Mouse (Mus musculus) olfactory bulb, adult 2 months (tissue): ENCODE results near the gene Ppm1h.

Experiments used
- CTCF ChIP-seq: fragments of 200-500 bp; IDR thresholded peaks from 2 replicates; pipeline ENCODE4 v1.5.1; 2012; ENCODE audit warnings: low read depth, mild to moderate bottlenecking, low read length, moderate library complexity; ENCODE audit not compliant: insufficient read depth
- POLR2A ChIP-seq: fragments of 200-500 bp; IDR thresholded peaks from 2 replicates; pipeline ENCODE4 v1.6.1; 2012; ENCODE audit warnings: mild to moderate bottlenecking, low read depth, low read length, moderate library complexity; ENCODE audit not compliant: insufficient read depth

DNA sequence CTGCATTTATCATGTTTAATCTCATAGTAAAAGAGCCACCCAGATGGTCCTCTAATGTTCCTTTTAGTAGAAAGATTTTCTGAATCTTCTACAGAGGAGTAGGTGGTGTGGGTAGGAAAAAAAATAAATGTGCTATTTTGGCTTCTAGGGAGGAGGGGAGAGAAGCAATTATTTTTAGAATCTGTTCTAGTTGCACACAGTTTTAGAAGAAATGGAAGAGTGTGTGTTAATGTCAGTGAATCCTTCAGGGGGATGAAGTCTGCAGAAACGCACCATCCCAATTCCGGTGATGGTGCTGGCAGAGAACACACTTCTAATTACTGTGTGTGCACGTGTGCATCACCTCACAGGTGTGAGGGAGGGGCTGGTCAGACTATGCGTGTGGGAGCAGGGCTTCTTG lies 129.6 kb downstream of the Ppm1h start:
- no peak for TF ChIP-seq CTCF
- no peak for TF ChIP-seq POLR2A
